Mouse (Mus musculus) liver, embryonic 14.5 days (tissue): ENCODE measurements around the gene E2f4. TPM values are rescaled to one million over a fixed set of nuclear protein-coding genes. Genes with fewer than 3 reads are reported as not detected.
"Not testable (repeated sequence)": the region's sequence is repeated elsewhere in the genome, so short reads cannot be mapped to it uniquely, and the experiment has no call there.

Experiments used
- ATAC-seq: fragments of 200-750 bp; cut with Nextera tagmentation; 2 replicates; pipeline ENCODE4 v1.8.0; 2017; ENCODE audit warnings: moderate number of reproducible peaks, mild to moderate bottlenecking, moderate library complexity; ENCODE audit not compliant: insufficient read depth
- DNase-seq, 3 experiments: peaks; one replicate each; pipeline ENCODE4 v3.0.0-alpha.2; 2012 to 2013; ENCODE audit warnings: low read depth in 3 of 3, low spot score in 3 of 3
- H3K27ac ChIP-seq: fragments of 300-500 bp; sonication (generic); 2 replicates; pipeline ENCODE4 v1.5.1; 2014; ENCODE audit warnings: moderate library complexity, mild to moderate bottlenecking, control low read depth, inconsistent platforms
- H3K27me3 ChIP-seq: fragments of 300-500 bp; sonication (generic); 2 replicates; pipeline ENCODE4 v1.6.1; 2014; ENCODE audit warnings: mild to moderate bottlenecking, low read length, moderate library complexity; ENCODE audit not compliant: control insufficient read depth, insufficient read depth
- H3K36me3 ChIP-seq: fragments of 300-500 bp; sonication (generic); replicated peaks from 2 replicates; pipeline ENCODE4 v1.6.1; 2014; ENCODE audit warnings: low read depth; ENCODE audit not compliant: control insufficient read depth, insufficient read depth
- H3K4me1 ChIP-seq, 2 experiments: fragments of 200-500 bp in 1 of 2; fragments of 300-500 bp in 1 of 2; sonication (generic) in 1 of 2; replicated peaks; 2 replicates each; pipeline ENCODE4 v1.6.1; 2012 to 2014; ENCODE audit warnings: antibody characterized with exemption in 1 of 2, inconsistent platforms in 1 of 2, low read length in 1 of 2; ENCODE audit not compliant: control insufficient read depth in 2 of 2, insufficient read depth in 2 of 2
- H3K4me2 ChIP-seq: fragments of 300-500 bp; sonication (generic); 2 replicates; pipeline ENCODE4 v1.6.1; 2014; ENCODE audit warnings: low read depth, mild to moderate bottlenecking, control low read depth, moderate library complexity
- H3K4me3 ChIP-seq, 2 experiments: fragments of 200-500 bp in 1 of 2; fragments of 300-500 bp in 1 of 2; sonication (generic) in 1 of 2; 2 replicates each; pipeline ENCODE4 v1.5.1; 2012 to 2014; ENCODE audit warnings: low read depth in 2 of 2, low read length in 2 of 2, mild to moderate bottlenecking in 2 of 2, control low read depth in 1 of 2, inconsistent platforms in 1 of 2, moderate library complexity in 1 of 2; ENCODE audit not compliant: insufficient read depth in 1 of 2
- H3K9ac ChIP-seq: fragments of 300-500 bp; sonication (generic); replicated peaks from 2 replicates; pipeline ENCODE4 v1.6.1; 2014; ENCODE audit warnings: mild to moderate bottlenecking, control low read depth, moderate library complexity
- H3K9me3 ChIP-seq: fragments of 300-500 bp; sonication (generic); 2 replicates; pipeline ENCODE4 v1.6.1; 2016; ENCODE audit warnings: low read length, mixed read lengths; ENCODE audit not compliant: control insufficient read depth
- CTCF ChIP-seq: IDR thresholded peaks from 2 replicates; pipeline ENCODE4 v1.5.1; 2016; ENCODE audit warnings: antibody characterized with exemption, low read depth, control low read depth
- EP300 ChIP-seq: IDR thresholded peaks from 2 replicates; pipeline ENCODE4 v1.6.1; 2016; ENCODE audit warnings: antibody characterized with exemption, low read depth
- WGBS: fragments of 180-500 bp; shearing (Covaris S2); extraction: QIAGEN DNeasy Blood & Tissue Kit; methylation state at CpG from one replicate; pipeline ENCODE4 v1.1.7; 2014; ENCODE audit not compliant: insufficient replicate concordance; 5-methylcytosine and 5-hydroxymethylcytosine counted together
- polyA plus RNA-seq, 2 experiments: library from polyadenylated mRNA; depleted of rRNA in 1 of 2; stranded (reverse) in 1 of 2; unstranded in 1 of 2; fragments of >200 nt; fragmentation: Nextera tagmentation in 1 of 2; extraction: Ambion mirVana in 1 of 2; gene quantifications; 2 replicates each; pipeline versions ENCODE4 v1.2.1 to v1.2.3; 2012 to 2014

Gene E2f4
- polyA plus RNA-seq, 2 experiments = 206 to 275 TPM

DNA sequence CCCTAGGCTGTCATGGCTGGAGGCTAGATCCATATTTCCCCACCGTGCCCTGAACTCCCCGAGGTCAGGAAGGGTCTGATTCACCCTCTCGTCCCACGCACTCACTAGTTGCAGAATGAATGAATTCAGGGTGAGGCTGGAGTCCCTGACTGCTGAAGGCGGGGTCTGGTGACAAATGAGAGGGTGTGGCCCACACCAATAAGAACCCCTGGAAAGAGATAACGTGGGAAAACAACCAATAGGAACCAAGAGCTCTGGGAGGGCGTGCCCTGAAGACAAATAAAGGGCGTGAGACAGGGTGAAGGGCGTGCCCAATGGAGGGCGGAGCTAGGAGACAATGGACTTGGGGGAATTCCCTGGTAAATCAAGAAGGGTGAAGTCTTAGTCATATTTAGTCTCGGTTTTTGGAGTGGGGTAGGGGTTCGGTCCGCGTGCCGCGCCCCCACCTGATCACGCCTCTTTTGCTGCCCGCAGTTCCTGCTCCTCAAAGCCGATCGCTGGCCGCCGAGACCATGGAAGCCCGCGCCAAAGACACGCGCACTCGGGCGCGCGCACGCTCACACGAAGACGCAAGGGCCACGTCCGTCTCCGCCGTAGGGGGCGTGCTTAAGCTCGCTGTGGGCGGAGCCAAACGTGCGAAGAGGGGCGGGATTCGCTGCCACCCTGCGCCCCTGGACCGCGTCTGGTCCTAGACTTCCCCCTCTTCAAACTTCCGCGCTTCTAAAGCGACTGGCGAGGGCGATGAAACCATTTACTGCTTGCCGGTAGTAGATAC is 8.3 kb upstream of the E2f4 start:
- Histone ChIP-seq H3K4me1 (peaks cover 12 to 16% of the 10 kb centered on the region in 2 experiments), H3K4me3 (peak overlapping the region; percentile 42 to 50), H3K36me3 (no peaks in the 10 kb centered on the region), H3K27me3 (peaks cover 12% of the 10 kb centered on the region), H3K9ac (no peak overlapping the region; the same call in 1 of the 2 replicates), H3K4me2 (peak overlapping the region; percentile 86), H3K27ac (no peak overlapping the region), H3K9me3 (no peaks in the 10 kb centered on the region)
- ATAC-seq = peak; percentile 85
- peak; percentile 78 to 90 (median 79) for DNase-seq
- WGBS = under 1% methylated on average over 53 of the region's 53 CpGs
- no peak for TF ChIP-seq EP300
- TF ChIP-seq CTCF = peak; percentile 47

DNA sequence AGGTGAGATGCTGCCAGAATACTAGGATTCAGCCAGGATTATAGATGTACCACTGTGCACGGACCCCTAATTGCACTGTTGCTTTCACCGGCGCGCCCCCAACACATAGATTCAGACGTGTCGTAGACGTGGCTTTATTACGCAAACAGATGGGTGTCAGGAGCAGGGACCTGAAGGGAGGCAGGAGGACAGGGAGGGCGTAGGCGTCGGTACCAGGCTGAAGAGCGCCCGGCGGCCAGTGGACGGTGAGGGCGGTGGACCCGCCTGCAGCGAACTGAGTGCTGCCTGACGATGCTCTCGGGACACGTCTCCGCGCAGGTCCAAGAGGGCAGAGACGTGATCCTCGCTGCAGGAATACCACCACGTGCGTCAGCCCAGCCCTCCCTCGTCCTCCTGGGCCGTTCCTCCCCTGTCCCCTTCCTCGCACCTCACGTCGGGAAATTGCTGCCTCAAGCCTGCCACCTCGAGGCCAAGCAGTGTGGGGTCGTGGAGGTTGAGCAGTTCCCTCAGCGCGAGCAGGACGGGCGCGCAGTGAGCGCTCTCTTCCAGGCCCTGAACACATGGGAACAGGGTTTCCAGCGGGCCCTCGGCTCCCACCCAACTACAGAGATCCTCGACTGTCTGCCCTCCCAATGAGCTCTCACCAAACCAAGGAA is 7.5 kb upstream of the E2f4 start, which contains the start of gene 4931428F04Rik:
Gene 4931428F04Rik, minus strand, starts transcription at position 60 of the 656 bp plus-strand sequence.
- DNase-seq (no peak), ATAC-seq (peak; percentile 3; the same call in 1 of the 2 replicates)
- no peaks in the 10 kb centered on the region for H3K36me3 ChIP-seq
- 4% methylated on average over 43 of the region's 43 CpGs for WGBS
- TF ChIP-seq EP300 (no peak), CTCF (peak; percentile 77)
- no peak within 1 kb of the TSS; the same call in 1 of the 2 replicates for H3K9ac ChIP-seq
- H3K4me3 ChIP-seq = peak within 1 kb of the TSS; percentile 42 to 50
- peaks cover 12% of the 10 kb centered on the region for H3K27me3 ChIP-seq
- peaks cover 12 to 16% of the 10 kb centered on the region in 2 experiments for H3K4me1 ChIP-seq
- peak within 1 kb of the TSS; percentile 86 for H3K4me2 ChIP-seq
- no peak within 1 kb of the TSS for H3K27ac ChIP-seq
- H3K9me3 ChIP-seq = no peaks in the 10 kb centered on the region

DNA sequence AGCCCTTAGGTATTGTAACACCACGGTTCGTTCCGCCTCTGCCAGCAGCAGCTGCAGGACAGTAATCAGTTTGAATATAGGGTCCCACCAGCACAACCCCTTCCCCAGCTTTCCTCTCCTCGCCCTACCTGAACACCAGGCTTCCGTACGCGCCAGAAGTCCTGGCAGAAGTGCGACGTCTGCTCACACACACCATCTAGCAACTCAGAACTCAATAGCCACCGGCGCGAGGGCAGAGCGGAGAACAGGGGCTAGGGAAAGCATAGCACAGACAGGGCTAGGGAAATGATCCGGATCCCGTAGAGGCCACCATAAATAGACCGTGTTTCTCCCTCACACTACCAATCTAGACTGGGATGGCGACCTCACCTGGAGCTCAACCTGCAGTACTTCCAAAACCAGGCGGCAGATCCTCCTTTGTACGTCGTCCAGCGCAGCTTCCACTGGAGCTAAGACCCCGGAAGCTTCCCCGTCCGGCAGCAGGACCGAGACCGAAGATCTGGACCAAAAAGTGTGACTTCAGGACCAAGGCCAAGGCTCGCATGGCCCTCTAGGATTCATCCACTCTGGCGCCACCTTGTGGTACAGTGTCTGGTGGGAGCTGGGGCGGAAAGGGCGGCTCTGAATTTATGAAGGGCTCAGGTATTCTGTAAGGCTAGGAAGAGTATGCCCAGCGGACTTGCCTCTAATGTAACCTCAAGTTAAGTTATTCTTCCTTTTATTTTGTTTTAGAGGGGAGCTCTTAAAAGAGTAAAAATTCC is 6.7 kb upstream of the E2f4 start:
- TF ChIP-seq CTCF = peak; percentile 98
- TF ChIP-seq EP300 = no peak
- H3K36me3 ChIP-seq = no peaks in the 10 kb centered on the region
- ATAC-seq (0 out of 2 replicates have a peak, but pooled peaks have one; percentile 16), DNase-seq (peak; percentile 77 to 81 (median 77))
- H3K4me3 ChIP-seq = no peak overlapping the region
- H3K4me1 ChIP-seq = peaks cover 12 to 16% of the 10 kb centered on the region in 2 experiments
- H3K27me3 ChIP-seq = peaks cover 12% of the 10 kb centered on the region
- H3K4me2 ChIP-seq = no peak overlapping the region; the same call in 1 of the 2 replicates
- WGBS = 20% methylated on average over 31 of the region's 31 CpGs
- H3K9ac ChIP-seq = no peak overlapping the region
- H3K27ac ChIP-seq = no peak overlapping the region
- no peaks in the 10 kb centered on the region for H3K9me3 ChIP-seq

DNA sequence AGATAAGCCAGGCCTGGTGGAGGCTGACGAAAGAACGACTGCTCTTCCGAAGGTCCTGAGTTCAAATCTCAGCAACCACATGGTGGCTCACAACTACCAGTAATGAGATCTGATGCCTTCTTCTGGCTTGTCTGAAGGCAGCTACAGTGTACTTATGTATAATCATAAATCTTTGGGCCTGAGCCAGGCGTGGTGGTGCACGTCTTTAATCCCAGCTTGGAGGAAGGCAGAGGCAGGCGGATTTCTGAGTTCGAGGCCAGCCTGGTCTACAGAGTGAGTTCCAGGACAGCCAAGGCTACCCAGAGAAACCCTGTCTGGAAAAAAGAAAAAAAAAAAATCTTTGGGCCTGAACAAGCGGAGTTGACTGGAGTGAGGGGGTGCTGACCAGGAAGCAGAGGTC is 6.1 kb upstream of the E2f4 start:
- peaks cover 12% of the 10 kb centered on the region for H3K27me3 ChIP-seq
- H3K4me2 ChIP-seq, H3K9ac ChIP-seq, H3K36me3 ChIP-seq, ATAC-seq, H3K9me3 ChIP-seq, H3K27ac ChIP-seq, DNase-seq, H3K4me3 ChIP-seq: not testable (repeated sequence)
- 71% methylated on average over 8 of the region's 8 CpGs for WGBS
- peaks cover 12 to 20% of the 10 kb centered on the region in 2 experiments for H3K4me1 ChIP-seq
